Mouse (Mus musculus): ENCODE measurements around the gene Mageb1.
"Not testable (repeated sequence)": the region's sequence is repeated elsewhere in the genome, so short reads cannot be mapped to it uniquely, and the experiment has no call there.

Mageb1 gene

DNA sequence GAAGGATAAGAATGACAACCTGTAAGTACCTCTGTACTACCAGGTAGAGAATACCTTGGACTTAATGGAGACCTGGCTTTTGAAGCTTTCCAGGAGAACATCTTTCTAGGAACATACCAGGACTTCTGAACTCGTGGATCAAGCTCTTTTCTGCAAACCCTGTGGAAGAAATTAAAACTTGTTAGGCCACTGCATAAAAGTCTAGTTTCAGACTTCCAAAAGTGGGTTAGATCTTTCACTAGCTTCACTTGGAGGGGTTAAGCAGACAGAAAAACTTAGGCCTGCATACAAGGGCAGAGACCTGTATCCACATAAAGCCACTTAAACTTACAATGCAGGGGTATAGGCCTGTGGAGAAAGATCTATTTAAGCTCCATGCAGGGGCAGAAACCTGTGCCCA lies at the start of gene Mageb1:
TSS of gene Mageb1 (minus strand) at position 101 of the 400 bp plus-strand sequence.
- not testable (repeated sequence) for DNase-seq (ENCODE audit: low read depth, low spot score)

Measured in mesoderm, embryonic 11.5 days (tissue).